In the genomic region with DNA sequence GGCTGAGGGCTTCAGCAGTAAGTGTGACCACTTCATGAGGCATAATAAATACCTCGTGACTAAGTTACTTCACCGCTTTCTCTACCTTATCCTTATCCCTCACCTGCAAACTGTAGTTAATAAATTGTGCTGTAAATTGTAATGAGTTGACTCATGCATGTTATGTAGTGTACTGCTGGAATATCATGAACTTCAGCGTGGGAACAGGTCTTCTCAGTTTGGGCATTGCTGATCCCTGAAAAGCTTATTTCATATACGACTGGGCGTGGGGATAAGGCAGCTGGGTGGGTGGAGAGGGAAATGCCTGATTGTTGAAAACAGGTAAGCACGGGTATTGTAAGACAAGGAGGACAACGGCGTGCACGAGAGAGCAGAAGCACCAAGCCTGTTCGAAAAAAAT, we compare ENCODE assay signal across 8 mouse cellular contexts. TPM values are rescaled to one million over a fixed set of nuclear protein-coding genes. Genes with fewer than 3 reads are reported as not detected.
DNase-seq lines count a peak whose midpoint lies in the region; ATAC-seq and TF ChIP-seq lines count a peak whose summit lies in the region.
"Had no signal": no experiment of that assay in that cellular context is flagged by ENCODE, and none has a peak within 500 bp of the region (broad histone marks: within the 10 kb centered on the region; RNA-seq: fewer than 3 reads in every experiment).

No protein-coding gene starts in this region.

- peaks cover 11% of the 10 kb centered on the region; the same call in 1 of the 2 replicates for H3K4me1 ChIP-seq in lung, embryonic 16.5 days (replicated peaks; ENCODE audit: control insufficient read depth, insufficient read depth, low read length)
- peaks cover 11% of the 10 kb centered on the region; the same call in 1 of the 2 replicates for H3K4me1 ChIP-seq in forebrain, embryonic 13.5 days
- H3K4me1 ChIP-seq in limb, embryonic 12.5 days (replicated peaks), result peaks cover 8% of the 10 kb centered on the region
- peaks cover 12% of the 10 kb centered on the region for H3K4me1 ChIP-seq in olfactory bulb, adult 2 months (ENCODE audit: control insufficient read depth, insufficient read depth, low read length)

- no peak overlapping the region for H3K27ac ChIP-seq in lung, embryonic 16.5 days (ENCODE audit: low read length)
- no peak overlapping the region for H3K27ac ChIP-seq in forebrain, embryonic 13.5 days
- no peak overlapping the region for H3K27ac ChIP-seq in limb, embryonic 12.5 days
- no peak overlapping the region for H3K27ac ChIP-seq in olfactory bulb, adult 2 months (ENCODE audit: insufficient read depth, low read depth, low read length)

- TF ChIP-seq CTCF in olfactory bulb, adult 2 months (IDR thresholded peaks at IDR 0.05; ENCODE audit: insufficient read depth, low read depth, low read length), result no peak

- DNase-seq in lung, postnatal 4 days, result no peak
- DNase-seq in left cerebral cortex, adult 8-10 months (ENCODE audit: low spot score in 2 of 2), result no peak
- DNase-seq in adrenal gland, adult 2 months, result no peak

- peak overlapping the region; percentile 57; the same call in 1 of the 2 replicates for H3K9ac ChIP-seq in lung, embryonic 16.5 days (ENCODE audit: low read length)
- 0 out of 2 replicates have a peak overlapping the region, but pooled peaks have one; percentile 49 for H3K9ac ChIP-seq in forebrain, embryonic 13.5 days
- H3K9ac ChIP-seq in limb, embryonic 12.5 days (replicated peaks), result no peak overlapping the region

- peak overlapping the region; percentile 97 for H3K4me2 ChIP-seq in lung, embryonic 16.5 days (ENCODE audit: low read depth, low read length)
- H3K4me2 ChIP-seq in forebrain, embryonic 13.5 days, result peak overlapping the region; percentile 89
- H3K4me2 ChIP-seq in limb, embryonic 12.5 days, result peak overlapping the region; percentile 87

- H3K4me3 ChIP-seq in lung, embryonic 16.5 days (ENCODE audit: low read length), result peak overlapping the region; percentile 63
- H3K4me3 ChIP-seq in forebrain, embryonic 13.5 days, result peak overlapping the region; percentile 52
- H3K4me3 ChIP-seq in limb, embryonic 12.5 days (replicated peaks), result peak overlapping the region; percentile 51
- peak overlapping the region; percentile 51 for H3K4me3 ChIP-seq in olfactory bulb, adult 2 months (ENCODE audit: insufficient read depth, low read depth, low read length)

- no peaks in the 10 kb centered on the region for H3K9me3 ChIP-seq in lung, embryonic 16.5 days (ENCODE audit: control insufficient read depth, low read length)
- no peaks in the 10 kb centered on the region for H3K9me3 ChIP-seq in forebrain, embryonic 13.5 days (replicated peaks)
- H3K9me3 ChIP-seq in limb, embryonic 12.5 days, result no peaks in the 10 kb centered on the region

- TF ChIP-seq POLR2A in olfactory bulb, adult 2 months (IDR thresholded peaks at IDR 0.05; ENCODE audit: insufficient read depth, low read depth, low read length), result no peak

- no peaks in the 10 kb centered on the region; the same call in 1 of the 2 replicates for H3K27me3 ChIP-seq in lung, embryonic 16.5 days (ENCODE audit: control insufficient read depth, insufficient read depth, low read depth, low read length)
- peaks cover 54% of the 10 kb centered on the region for H3K27me3 ChIP-seq in forebrain, embryonic 13.5 days
- H3K27me3 ChIP-seq in limb, embryonic 12.5 days, result peaks cover 34% of the 10 kb centered on the region; the same call in 1 of the 2 replicates

- 24% methylated on average over 10 of the region's 10 CpGs for WGBS in lung, embryonic 16.5 days
- WGBS in forebrain, embryonic 13.5 days, result 26% methylated on average over 10 of the region's 10 CpGs
- 30% methylated on average over 10 of the region's 10 CpGs for WGBS in limb, embryonic 12.5 days
- 26% methylated on average over 10 of the region's 10 CpGs for WGBS in olfactory bulb, adult 2 months

- no peaks in the 10 kb centered on the region for H3K36me3 ChIP-seq in lung, embryonic 16.5 days (ENCODE audit: control insufficient read depth, insufficient read depth, low read length)
- H3K36me3 ChIP-seq in forebrain, embryonic 13.5 days (ENCODE audit: poor library complexity, severe bottlenecking), result no peaks in the 10 kb centered on the region
- no peaks in the 10 kb centered on the region for H3K36me3 ChIP-seq in limb, embryonic 12.5 days

- ATAC-seq in lung, embryonic 16.5 days (ENCODE audit: low read depth), result no peak
- ATAC-seq in forebrain, embryonic 13.5 days, result no peak
- ATAC-seq in limb, embryonic 12.5 days (ENCODE audit: insufficient number of reproducible peaks, insufficient read depth, low FRiP score, low TSS enrichment, low read depth), result no peak

RNA-seq across cellular contexts. Expression of a gene that starts 0.6 kb away (rescaled TPM):
- 2.9 and 4.5 TPM in 2 replicates for polyA plus RNA-seq in lung, embryonic 16.5 days (2015; fragmentation: Nextera tagmentation; extraction: Ambion mirVana)
- polyA plus RNA-seq in forebrain, embryonic 13.5 days (2015; fragmentation: Nextera tagmentation; extraction: Ambion mirVana), result 0.36 and 1.4 TPM in 2 replicates
- polyA plus RNA-seq in limb, embryonic 12.5 days (2016; fragmentation: Nextera tagmentation; extraction: Ambion mirVana), result 0.76 and 0.84 TPM in 2 replicates
- not detected in 2 replicates for polyA plus RNA-seq in olfactory bulb, adult 2 months (2012; ENCODE audit: insufficient read depth, insufficient read length, low replicate concordance, missing spikeins)
- not detected for total RNA-seq in left cerebral cortex, adult 8-10 months (2022)
- 1 to 10 TPM in 1 of 2 experiments, under 1 TPM in 1; 0.38 to 2.8 TPM for total RNA-seq in adrenal gland, adult 2 months (2021)
- 0.15 and 0.32 TPM in 2 replicates for polyA plus RNA-seq in adrenal gland, adult 2 months (2012; rRNA removed)

RNA-seq across cellular contexts. Expression of a gene that starts 2.9 kb away (rescaled TPM):
- not detected in 2 replicates for polyA plus RNA-seq in lung, embryonic 16.5 days (2015; fragmentation: Nextera tagmentation; extraction: Ambion mirVana)
- polyA plus RNA-seq in forebrain, embryonic 13.5 days (2015; fragmentation: Nextera tagmentation; extraction: Ambion mirVana), result not detected in 2 replicates
- not detected in 2 replicates for polyA plus RNA-seq in limb, embryonic 12.5 days (2016; fragmentation: Nextera tagmentation; extraction: Ambion mirVana)
- not detected in 2 replicates for polyA plus RNA-seq in olfactory bulb, adult 2 months (2012; ENCODE audit: insufficient read depth, insufficient read length, low replicate concordance, missing spikeins)
- total RNA-seq in left cerebral cortex, adult 8-10 months (2022), result not detected
- not detected for total RNA-seq in adrenal gland, adult 2 months (2021)
- polyA plus RNA-seq in adrenal gland, adult 2 months (2012; rRNA removed), result not detected in 2 replicates
- polyA plus RNA-seq: gonadal fat pad, adult 2 months had no signal

RNA-seq across cellular contexts. Expression of a gene that starts 59.6 kb away (rescaled TPM):
- polyA plus RNA-seq in lung, embryonic 16.5 days (2015; fragmentation: Nextera tagmentation; extraction: Ambion mirVana), result 0.63 TPM in 1 of 2 replicates, not detected in the other
- polyA plus RNA-seq in forebrain, embryonic 13.5 days (2015; fragmentation: Nextera tagmentation; extraction: Ambion mirVana), result 3.0 TPM in 2 replicates
- polyA plus RNA-seq in limb, embryonic 12.5 days (2016; fragmentation: Nextera tagmentation; extraction: Ambion mirVana), result 0.40 and 0.74 TPM in 2 replicates
- not detected in 2 replicates for polyA plus RNA-seq in olfactory bulb, adult 2 months (2012; ENCODE audit: insufficient read depth, insufficient read length, low replicate concordance, missing spikeins)
- total RNA-seq in left cerebral cortex, adult 8-10 months (2022), result 1 to 10 TPM in 1 of 4 experiments, under 1 TPM in 2, not detected in 1; 0.57 to 1.0 (median 0.65) TPM
- 1 to 10 TPM; 1.4 to 1.8 TPM for total RNA-seq in adrenal gland, adult 2 months (2021)
- polyA plus RNA-seq in adrenal gland, adult 2 months (2012; rRNA removed), result not detected in 2 replicates
- polyA plus RNA-seq: gonadal fat pad, adult 2 months had no signal
